ENCODE assay signal across 8 mouse cellular contexts in genomic region chr10:80053259-80053780, GRCm38 (mm10). TPM values are rescaled to one million over a fixed set of nuclear protein-coding genes. Genes with fewer than 3 reads are reported as not detected.
DNase-seq lines count a peak whose midpoint lies in the region; ATAC-seq lines count a peak whose summit lies in the region.

No protein-coding gene starts in this region.

- H3K9ac ChIP-seq in heart, embryonic 14.5 days (ENCODE audit: low read length) = peak overlapping the region; percentile 97
- peak overlapping the region; percentile 100 for H3K9ac ChIP-seq in liver, embryonic 13.5 days
- H3K9ac ChIP-seq in stomach, embryonic 16.5 days (ENCODE audit: low read length) = peak overlapping the region; percentile 98

- H3K4me1 ChIP-seq in brown adipose tissue, adult 24 weeks (ENCODE audit: control insufficient read depth, insufficient read depth, insufficient read length, low read length) = peaks cover 33% of the 10 kb centered on the region
- peaks cover 24 to 52% of the 10 kb centered on the region in 2 experiments for H3K4me1 ChIP-seq in heart, embryonic 14.5 days (ENCODE audit: control insufficient read depth in 2 of 2, insufficient read depth in 2 of 2, low read length in 2 of 2)
- H3K4me1 ChIP-seq in liver, embryonic 13.5 days (replicated peaks) = peaks cover 85% of the 10 kb centered on the region
- H3K4me1 ChIP-seq in stomach, embryonic 16.5 days (ENCODE audit: control insufficient read depth, insufficient read depth, low read length) = peaks cover 35% of the 10 kb centered on the region

- peak overlapping the region; percentile 90 for H3K4me3 ChIP-seq in brown adipose tissue, adult 24 weeks (ENCODE audit: insufficient read depth, low read depth, low read length)
- peak overlapping the region; percentile 83 to 88 for H3K4me3 ChIP-seq in heart, embryonic 14.5 days (ENCODE audit: control insufficient read depth in 1 of 2, insufficient read depth in 1 of 2, low read depth in 1 of 2, low read length in 2 of 2)
- H3K4me3 ChIP-seq in liver, embryonic 13.5 days (replicated peaks) = peak overlapping the region; percentile 95
- peak overlapping the region; percentile 85 for H3K4me3 ChIP-seq in stomach, embryonic 16.5 days (replicated peaks; ENCODE audit: low read length)

- H3K27me3 ChIP-seq in heart, embryonic 14.5 days (ENCODE audit: control insufficient read depth, insufficient read depth, low read length) = no peaks in the 10 kb centered on the region
- H3K27me3 ChIP-seq in liver, embryonic 13.5 days = no peaks in the 10 kb centered on the region
- H3K27me3 ChIP-seq in stomach, embryonic 16.5 days (ENCODE audit: control insufficient read depth, insufficient read depth, low read length) = no peaks in the 10 kb centered on the region

- H3K27ac ChIP-seq in brown adipose tissue, adult 24 weeks (replicated peaks; ENCODE audit: low read depth, low read length) = peak overlapping the region; percentile 90
- peak overlapping the region; percentile 92 to 99 for H3K27ac ChIP-seq in heart, embryonic 14.5 days (replicated peaks in 1 of 2; ENCODE audit: control insufficient read depth in 1 of 2, insufficient read depth in 1 of 2, low read depth in 2 of 2, low read length in 2 of 2)
- peak overlapping the region; percentile 99 for H3K27ac ChIP-seq in liver, embryonic 13.5 days
- H3K27ac ChIP-seq in stomach, embryonic 16.5 days (ENCODE audit: low read length) = peak overlapping the region; percentile 98

- ATAC-seq in heart, embryonic 14.5 days (ENCODE audit: insufficient number of reproducible peaks, insufficient read depth, low FRiP score, low read depth) = peak; percentile 91
- peak; percentile 91 for ATAC-seq in liver, embryonic 13.5 days (ENCODE audit: low read depth)
- peak; percentile 96 for ATAC-seq in stomach, embryonic 16.5 days (ENCODE audit: insufficient read depth, low FRiP score)

- no peaks in the 10 kb centered on the region for H3K9me3 ChIP-seq in heart, embryonic 14.5 days (ENCODE audit: control insufficient read depth, low read length)
- no peaks in the 10 kb centered on the region for H3K9me3 ChIP-seq in liver, embryonic 13.5 days (replicated peaks)
- H3K9me3 ChIP-seq in stomach, embryonic 16.5 days (replicated peaks; ENCODE audit: control insufficient read depth, low read length) = no peaks in the 10 kb centered on the region

- DNase-seq in CD4-positive, CD25-positive, alpha-beta regulatory T cell, adult 2 months (ENCODE audit: low read depth, low spot score) = peak; percentile 100
- DNase-seq in fat pad, adult 2 months (ENCODE audit: extremely low read depth, low read depth, low spot score) = peak; percentile 80
- DNase-seq in kidney, postnatal 14 days = peak; percentile 100
- peak; percentile 100 for DNase-seq in liver, embryonic 13.5 days
- DNase-seq in neural tube, embryonic 10.5 days (ENCODE audit: extremely low spot score, low spot score) = peak; percentile 99

- H3K4me2 ChIP-seq in heart, embryonic 14.5 days (ENCODE audit: low read length) = peak overlapping the region; percentile 88
- peak overlapping the region; percentile 92 for H3K4me2 ChIP-seq in liver, embryonic 13.5 days
- H3K4me2 ChIP-seq in stomach, embryonic 16.5 days (ENCODE audit: low read depth, low read length) = peak overlapping the region; percentile 80

- WGBS in heart, embryonic 14.5 days = under 1% methylated on average over 47 of the region's 47 CpGs
- under 1% methylated on average over 47 of the region's 47 CpGs for WGBS in liver, embryonic 13.5 days (ENCODE audit: insufficient replicate concordance)
- under 1% methylated on average over 47 of the region's 47 CpGs for WGBS in stomach, embryonic 16.5 days

- peaks cover 34% of the 10 kb centered on the region for H3K36me3 ChIP-seq in heart, embryonic 14.5 days (ENCODE audit: control insufficient read depth, insufficient read depth, low read length)
- peaks cover 33% of the 10 kb centered on the region for H3K36me3 ChIP-seq in liver, embryonic 13.5 days
- peaks cover 13% of the 10 kb centered on the region for H3K36me3 ChIP-seq in stomach, embryonic 16.5 days (ENCODE audit: control insufficient read depth, insufficient read depth, low read length)

RNA-seq across cellular contexts. Expression of gene Gpx4, which starts 6.4 kb away (rescaled TPM):
- 2,282 and 3,621 TPM in 2 replicates for polyA plus RNA-seq in brown adipose tissue, adult 24 weeks (2012; ENCODE audit: insufficient read depth, insufficient read length, missing spikeins)
- polyA plus RNA-seq in heart, embryonic 14.5 days (2014; fragmentation: Nextera tagmentation; extraction: Ambion mirVana) = 715 and 757 TPM in 2 replicates
- 677 TPM in 2 replicates for polyA plus RNA-seq in liver, embryonic 13.5 days (2015; fragmentation: Nextera tagmentation; extraction: Ambion mirVana)
- 445 and 507 TPM in 2 replicates for polyA plus RNA-seq in stomach, embryonic 16.5 days (2015; fragmentation: Nextera tagmentation; extraction: Ambion mirVana)

RNA-seq across cellular contexts. Expression of gene Polr2e, which starts 13.7 kb away (rescaled TPM):
- 78.3 and 85.8 TPM in 2 replicates for polyA plus RNA-seq in brown adipose tissue, adult 24 weeks (2012; ENCODE audit: insufficient read depth, insufficient read length, missing spikeins)
- 146 and 162 TPM in 2 replicates for polyA plus RNA-seq in heart, embryonic 14.5 days (2014; fragmentation: Nextera tagmentation; extraction: Ambion mirVana)
- 120 and 122 TPM in 2 replicates for polyA plus RNA-seq in liver, embryonic 13.5 days (2015; fragmentation: Nextera tagmentation; extraction: Ambion mirVana)
- 174 and 180 TPM in 2 replicates for polyA plus RNA-seq in stomach, embryonic 16.5 days (2015; fragmentation: Nextera tagmentation; extraction: Ambion mirVana)

RNA-seq across cellular contexts. Expression of gene Arhgap45, which starts 36.9 kb away (rescaled TPM):
- 1.8 and 2.6 TPM in 2 replicates for polyA plus RNA-seq in brown adipose tissue, adult 24 weeks (2012; ENCODE audit: insufficient read depth, insufficient read length, missing spikeins)
- 3.0 and 3.4 TPM in 2 replicates for polyA plus RNA-seq in heart, embryonic 14.5 days (2014; fragmentation: Nextera tagmentation; extraction: Ambion mirVana)
- 14.3 and 14.9 TPM in 2 replicates for polyA plus RNA-seq in liver, embryonic 13.5 days (2015; fragmentation: Nextera tagmentation; extraction: Ambion mirVana)
- polyA plus RNA-seq in stomach, embryonic 16.5 days (2015; fragmentation: Nextera tagmentation; extraction: Ambion mirVana) = 7.8 and 9.7 TPM in 2 replicates

RNA-seq across cellular contexts. Expression of gene Sbno2, which starts 52.1 kb away (rescaled TPM):
- polyA plus RNA-seq in brown adipose tissue, adult 24 weeks (2012; ENCODE audit: insufficient read depth, insufficient read length, missing spikeins) = 14.3 and 16.2 TPM in 2 replicates
- polyA plus RNA-seq in heart, embryonic 14.5 days (2014; fragmentation: Nextera tagmentation; extraction: Ambion mirVana) = 9.5 and 9.6 TPM in 2 replicates
- 9.2 and 9.9 TPM in 2 replicates for polyA plus RNA-seq in liver, embryonic 13.5 days (2015; fragmentation: Nextera tagmentation; extraction: Ambion mirVana)
- polyA plus RNA-seq in stomach, embryonic 16.5 days (2015; fragmentation: Nextera tagmentation; extraction: Ambion mirVana) = 17.2 and 19.0 TPM in 2 replicates

RNA-seq across cellular contexts. Expression of gene Abca7, which starts 57.0 kb away (rescaled TPM):
- 5.1 and 5.4 TPM in 2 replicates for polyA plus RNA-seq in brown adipose tissue, adult 24 weeks (2012; ENCODE audit: insufficient read depth, insufficient read length, missing spikeins)
- 1.6 and 1.7 TPM in 2 replicates for polyA plus RNA-seq in heart, embryonic 14.5 days (2014; fragmentation: Nextera tagmentation; extraction: Ambion mirVana)
- 6.3 and 7.4 TPM in 2 replicates for polyA plus RNA-seq in liver, embryonic 13.5 days (2015; fragmentation: Nextera tagmentation; extraction: Ambion mirVana)
- 6.3 and 7.4 TPM in 2 replicates for polyA plus RNA-seq in stomach, embryonic 16.5 days (2015; fragmentation: Nextera tagmentation; extraction: Ambion mirVana)

Comparison
In these comparisons a context has a peak if more than half of its experiments do, and no peak if none do; other contexts are left out.
1. Peak in every context shown above with its lines: DNase-seq, ATAC-seq, H3K4me3 ChIP-seq and H3K27ac ChIP-seq.